Mouse (Mus musculus): Measurements from ENCODE around the gene Tdp2. TPM values are rescaled to one million over a fixed set of nuclear protein-coding genes. Genes with fewer than 3 reads are reported as not detected.
A peak's percentile ranks its signal among the peaks of the same experiment; 100 is the strongest.

Tdp2 gene
- total and polyA plus RNA-seq, 2 experiments from 2014 or later = 17.4 to 24.2 TPM

GRCm38 (mm10) chr13:24792411-24793045 is 39.0 kb upstream of the Tdp2 start:
- ATAC-seq (ENCODE audit: insufficient read depth, low read depth) (no peak), DNase-seq (ENCODE audit: low spot score) (no peak)
- Histone ChIP-seq H3K4me3 (ENCODE audit: low read depth, low read length) (no peak overlapping the region), H3K27ac (ENCODE audit: low read depth) (no peak overlapping the region), H3K36me3 (replicated peaks; ENCODE audit: control insufficient read depth, insufficient read depth, low read length) (no peaks in the 10 kb centered on the region), H3K27me3 (ENCODE audit: control insufficient read depth, insufficient read depth, low read length) (no peaks in the 10 kb centered on the region), H3K9me3 (replicated peaks; ENCODE audit: control insufficient read depth, low read length) (no peaks in the 10 kb centered on the region), H3K9ac (replicated peaks; ENCODE audit: low read depth, low read length) (no peak overlapping the region), H3K4me2 (ENCODE audit: low read depth, low read length) (no peak overlapping the region), H3K4me1 (ENCODE audit: control insufficient read depth, insufficient read depth) (no peaks in the 10 kb centered on the region)
- TF ChIP-seq CTCF (IDR thresholded peaks at IDR 0.05; ENCODE audit: low read depth) (no peak), EP300 (IDR thresholded peaks at IDR 0.05; ENCODE audit: low read depth) (no peak)
- WGBS = 61% methylated on average over 9 of the region's 9 CpGs

DNA sequence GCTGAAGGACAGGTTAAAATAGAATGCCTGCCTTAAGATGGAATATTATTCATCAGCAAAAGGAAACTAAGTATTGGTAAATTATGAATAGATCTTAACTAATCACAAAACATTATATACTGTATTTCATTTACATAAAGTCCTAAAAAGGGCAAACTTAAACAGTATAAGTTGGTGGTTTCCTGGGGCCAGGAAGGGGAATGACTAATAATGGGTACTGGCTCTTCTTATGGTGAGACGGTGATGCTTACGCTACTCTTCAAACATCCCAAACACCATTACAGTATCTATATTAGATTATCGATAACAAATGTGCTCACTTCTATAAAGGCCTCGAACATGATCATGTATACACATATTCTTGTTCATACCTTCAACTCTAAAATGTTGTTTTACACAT is 32.8 kb upstream of the Tdp2 start:
- no peak for TF ChIP-seq EP300 (IDR thresholded peaks at IDR 0.05; ENCODE audit: low read depth)
- TF ChIP-seq CTCF (IDR thresholded peaks at IDR 0.05; ENCODE audit: low read depth) = no peak
- Histone ChIP-seq H3K4me2 (ENCODE audit: low read depth, low read length) (no peak overlapping the region), H3K27me3 (ENCODE audit: control insufficient read depth, insufficient read depth, low read length) (no peaks in the 10 kb centered on the region), H3K9ac (replicated peaks; ENCODE audit: low read depth, low read length) (no peak overlapping the region), H3K9me3 (replicated peaks; ENCODE audit: control insufficient read depth, low read length) (no peaks in the 10 kb centered on the region), H3K4me3 (ENCODE audit: low read depth, low read length) (no peak overlapping the region), H3K27ac (ENCODE audit: low read depth) (no peak overlapping the region), H3K4me1 (ENCODE audit: control insufficient read depth, insufficient read depth) (peaks cover 9% of the 10 kb centered on the region; the same call in 1 of the 2 replicates), H3K36me3 (replicated peaks; ENCODE audit: control insufficient read depth, insufficient read depth, low read length) (no peaks in the 10 kb centered on the region)
- DNase-seq (ENCODE audit: low spot score) = no peak
- WGBS = 98% methylated on average over 4 of the region's 4 CpGs
- no peak for ATAC-seq (ENCODE audit: insufficient read depth, low read depth)

DNA sequence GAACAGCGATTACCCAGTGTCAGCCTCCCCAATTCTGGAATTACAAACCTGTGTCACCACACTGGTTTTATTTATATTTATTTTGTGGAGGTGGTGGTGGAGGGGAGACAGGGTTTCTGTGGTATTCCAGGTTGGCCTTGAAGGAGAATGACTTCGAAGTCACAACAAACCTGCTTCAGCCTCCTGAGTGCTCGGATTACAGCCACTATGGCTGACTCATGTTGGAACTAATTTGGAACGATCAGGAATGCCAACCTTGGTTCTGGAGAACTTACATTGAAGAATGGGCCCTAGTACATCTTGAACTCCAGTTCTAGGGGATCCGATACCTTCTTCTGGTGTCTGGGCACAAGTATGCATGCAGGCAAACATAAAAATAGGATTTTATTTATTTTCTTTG is 32.1 kb upstream of the Tdp2 start:
- no peak for ATAC-seq (ENCODE audit: insufficient read depth, low read depth)
- H3K27me3 ChIP-seq (ENCODE audit: control insufficient read depth, insufficient read depth, low read length) = no peaks in the 10 kb centered on the region
- peaks cover 15% of the 10 kb centered on the region for H3K4me1 ChIP-seq (ENCODE audit: control insufficient read depth, insufficient read depth)
- 65% methylated on average over 5 of the region's 5 CpGs for WGBS
- H3K4me2 ChIP-seq (ENCODE audit: low read depth, low read length) = peak overlapping the region; percentile 86
- H3K9ac ChIP-seq (replicated peaks; ENCODE audit: low read depth, low read length) = peak overlapping the region; percentile 63; the same call in 1 of the 2 replicates
- H3K36me3 ChIP-seq (replicated peaks; ENCODE audit: control insufficient read depth, insufficient read depth, low read length) = no peaks in the 10 kb centered on the region
- peak overlapping the region; percentile 100 for H3K27ac ChIP-seq (ENCODE audit: low read depth)
- TF ChIP-seq CTCF (IDR thresholded peaks at IDR 0.05; ENCODE audit: low read depth) (no peak), EP300 (IDR thresholded peaks at IDR 0.05; ENCODE audit: low read depth) (no peak)
- no peak for DNase-seq (ENCODE audit: low spot score)
- peak overlapping the region; percentile 92 for H3K4me3 ChIP-seq (ENCODE audit: low read depth, low read length)
- H3K9me3 ChIP-seq (replicated peaks; ENCODE audit: control insufficient read depth, low read length) = no peaks in the 10 kb centered on the region

DNA sequence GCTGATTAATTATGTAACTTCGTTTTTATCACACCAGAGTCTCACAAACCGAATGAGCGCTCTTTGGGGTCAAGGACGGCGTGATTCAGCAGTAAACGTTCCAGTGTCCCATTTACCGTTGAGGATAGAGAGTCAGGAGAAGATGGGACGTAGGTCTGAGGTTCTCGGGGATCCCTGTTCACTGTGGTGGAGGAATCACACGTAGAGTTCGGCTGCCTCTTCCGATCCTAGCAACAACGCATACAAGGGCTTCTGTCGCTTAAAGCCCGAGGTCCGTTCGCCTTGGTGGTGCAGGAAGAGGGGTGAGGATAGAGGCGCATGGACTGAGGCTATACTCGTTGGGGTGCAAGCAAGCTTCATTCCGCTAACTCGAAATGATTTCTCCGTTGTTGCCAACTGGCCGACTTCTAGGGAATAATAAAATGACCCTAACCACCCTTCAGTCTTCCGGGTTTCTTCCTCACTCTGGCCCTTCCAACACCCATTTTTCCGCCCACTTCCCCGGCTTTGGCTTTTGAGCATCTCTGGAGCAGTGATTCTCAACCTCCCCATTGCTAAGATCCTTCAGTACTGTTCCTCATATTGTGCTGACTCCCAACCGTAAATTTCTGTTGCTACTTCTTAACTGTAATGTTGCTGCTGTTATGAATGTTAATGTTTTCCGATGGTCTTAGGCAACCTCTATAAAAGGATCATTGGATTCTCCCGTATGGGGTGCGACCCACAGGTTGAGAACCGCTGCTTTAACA is 31.4 kb upstream of the Tdp2 start:
- WGBS = under 1% methylated on average over 31 of the region's 31 CpGs
- peak overlapping the region; percentile 92 for H3K4me3 ChIP-seq (ENCODE audit: low read depth, low read length)
- TF ChIP-seq EP300 (IDR thresholded peaks at IDR 0.05; ENCODE audit: low read depth) = no peak
- ATAC-seq (ENCODE audit: insufficient read depth, low read depth) = peak; percentile 9
- H3K27ac ChIP-seq (ENCODE audit: low read depth) = peak overlapping the region; percentile 100
- H3K4me1 ChIP-seq (ENCODE audit: control insufficient read depth, insufficient read depth) = peaks cover 19% of the 10 kb centered on the region
- H3K9me3 ChIP-seq (replicated peaks; ENCODE audit: control insufficient read depth, low read length) = no peaks in the 10 kb centered on the region
- peak overlapping the region; percentile 86 for H3K4me2 ChIP-seq (ENCODE audit: low read depth, low read length)
- H3K36me3 ChIP-seq (replicated peaks; ENCODE audit: control insufficient read depth, insufficient read depth, low read length) = no peaks in the 10 kb centered on the region; the same call in 1 of the 2 replicates
- H3K9ac ChIP-seq (replicated peaks; ENCODE audit: low read depth, low read length) = peak overlapping the region; percentile 63
- no peaks in the 10 kb centered on the region for H3K27me3 ChIP-seq (ENCODE audit: control insufficient read depth, insufficient read depth, low read length)
- peak; percentile 47 for DNase-seq (ENCODE audit: low spot score)

DNA sequence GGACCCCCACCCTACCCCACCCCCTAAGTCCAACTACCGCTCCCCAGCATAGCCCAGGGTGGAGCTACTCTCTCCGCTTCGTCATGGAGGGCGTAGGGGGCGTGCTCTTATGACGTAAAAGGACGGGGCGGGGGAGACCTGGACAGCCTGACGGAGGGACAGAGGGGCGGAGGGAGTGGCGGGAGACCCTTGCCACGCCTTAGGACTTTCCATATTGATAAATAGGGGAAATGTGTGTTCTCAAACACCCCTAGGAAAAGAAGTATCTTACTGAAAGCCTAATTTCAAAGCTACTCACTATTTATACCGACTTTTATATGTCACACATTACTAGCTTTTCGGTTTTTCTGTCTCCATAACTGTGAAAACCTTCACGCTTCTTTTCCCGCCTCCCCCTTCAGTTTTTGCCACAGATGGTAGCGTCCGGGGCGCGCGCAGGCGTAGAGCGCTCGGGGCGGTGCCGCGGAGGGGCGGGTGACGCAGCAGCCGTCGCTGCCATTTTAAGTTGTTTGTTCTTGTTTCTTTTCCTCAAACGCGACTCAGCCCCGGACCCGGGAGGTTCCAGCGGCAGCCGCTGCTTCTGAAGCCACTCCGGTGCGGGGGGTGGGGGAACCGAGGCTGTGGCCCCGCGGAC is 30.7 kb upstream of the Tdp2 start:
- no peak for TF ChIP-seq CTCF (IDR thresholded peaks at IDR 0.05; ENCODE audit: low read depth)
- peak; percentile 74 for TF ChIP-seq EP300 (IDR thresholded peaks at IDR 0.05; ENCODE audit: low read depth)
- Histone ChIP-seq H3K9me3 (replicated peaks; ENCODE audit: control insufficient read depth, low read length) (no peaks in the 10 kb centered on the region), H3K4me1 (ENCODE audit: control insufficient read depth, insufficient read depth) (peaks cover 25% of the 10 kb centered on the region), H3K9ac (replicated peaks; ENCODE audit: low read depth, low read length) (peak overlapping the region; percentile 98), H3K27ac (ENCODE audit: low read depth) (peak overlapping the region; percentile 100), H3K4me3 (ENCODE audit: low read depth, low read length) (peak overlapping the region; percentile 92), H3K4me2 (ENCODE audit: low read depth, low read length) (peak overlapping the region; percentile 86), H3K36me3 (replicated peaks; ENCODE audit: control insufficient read depth, insufficient read depth, low read length) (no peaks in the 10 kb centered on the region; the same call in 1 of the 2 replicates), H3K27me3 (ENCODE audit: control insufficient read depth, insufficient read depth, low read length) (no peaks in the 10 kb centered on the region)
- DNase-seq (ENCODE audit: low spot score) (peak; percentile 98), ATAC-seq (ENCODE audit: insufficient read depth, low read depth) (peak; percentile 97)
- WGBS = under 1% methylated on average over 42 of the region's 42 CpGs
